Mouse (Mus musculus) kidney, postnatal 0 days (tissue): ENCODE measurements around the gene P2ry13. TPM values are rescaled to one million over a fixed set of nuclear protein-coding genes. Genes with fewer than 3 reads are reported as not detected.

Experiments
- ATAC-seq: fragments of 200-750 bp; cut with Nextera tagmentation; replicated peaks from 2 replicates; pipeline ENCODE4 v1.8.0; 2017; ENCODE audit warnings: low read depth, moderate number of reproducible peaks, moderate TSS enrichment, moderate library complexity; ENCODE audit not compliant: low FRiP score
- DNase-seq: peaks from one replicate; pipeline ENCODE4 v3.0.0-alpha.2; 2016; ENCODE audit warnings: low spot score
- H3K27ac ChIP-seq: fragments of 300-500 bp; sonication (generic); 2 replicates; pipeline ENCODE4 v1.5.1; 2014; ENCODE audit warnings: mild to moderate bottlenecking
- H3K27me3 ChIP-seq: fragments of 300-500 bp; sonication (generic); 2 replicates; pipeline ENCODE4 v1.6.1; 2014; ENCODE audit warnings: low read length, mixed read lengths; ENCODE audit not compliant: insufficient read depth
- H3K36me3 ChIP-seq: fragments of 300-500 bp; sonication (generic); 2 replicates; pipeline ENCODE4 v1.6.1; 2014; ENCODE audit warnings: low read length, mixed read lengths; ENCODE audit not compliant: insufficient read depth
- H3K4me1 ChIP-seq: fragments of 300-500 bp; sonication (generic); replicated peaks from 2 replicates; pipeline ENCODE4 v1.6.1; 2014; ENCODE audit warnings: antibody characterized with exemption, low read length, mixed read lengths; ENCODE audit not compliant: insufficient read depth
- H3K4me2 ChIP-seq: fragments of 300-500 bp; sonication (generic); 2 replicates; pipeline ENCODE4 v1.6.1; 2014; ENCODE audit warnings: mild to moderate bottlenecking, low read length, moderate library complexity, mixed read lengths
- H3K4me3 ChIP-seq: fragments of 300-500 bp; sonication (generic); replicated peaks from 2 replicates; pipeline ENCODE4 v1.5.1; 2014; ENCODE audit warnings: low read depth, low read length
- H3K9ac ChIP-seq: fragments of 300-500 bp; sonication (generic); 2 replicates; pipeline ENCODE4 v1.6.1; 2014; ENCODE audit warnings: low read depth, low read length
- H3K9me3 ChIP-seq: fragments of 300-500 bp; sonication (generic); replicated peaks from 2 replicates; pipeline ENCODE4 v1.6.1; 2016; ENCODE audit warnings: low read length, inconsistent platforms, mixed read lengths
- CTCF ChIP-seq: IDR thresholded peaks from 2 replicates; pipeline ENCODE4 v1.5.1; 2016; ENCODE audit warnings: antibody characterized with exemption, low read depth, mild to moderate bottlenecking, moderate library complexity
- WGBS: fragments of 180-500 bp; shearing (Covaris S2); extraction: QIAGEN DNeasy Blood & Tissue Kit; methylation state at CpG from one replicate; pipeline ENCODE4 v1.1.7; 2014; 5-methylcytosine and 5-hydroxymethylcytosine counted together
- polyA plus RNA-seq: library from polyadenylated mRNA; unstranded; fragments of >200 nt; fragmentation: Nextera tagmentation; extraction: Ambion mirVana; gene quantifications from 2 replicates; pipeline ENCODE4 v1.2.1, GENCODE M21; 2015

The P2ry13 gene
- polyA plus RNA-seq, 1 experiment from 2014 or later: 0.86 TPM

- ATAC-seq: no peak
- 93% methylated on average over 10 of the region's 10 CpGs for WGBS
Measured at GRCm38 (mm10) chr3:59217211-59217610, 6.5 kb upstream of the P2ry13 start.

GRCm38 (mm10) chr3:59212404-59212803, 1.7 kb upstream of the P2ry13 start:
- Histone ChIP-seq H3K4me1 (no peaks in the 10 kb centered on the region), H3K9me3 (no peaks in the 10 kb centered on the region), H3K4me3 (no peak overlapping the region), H3K27me3 (no peaks in the 10 kb centered on the region), H3K9ac (no peak overlapping the region), H3K36me3 (no peaks in the 10 kb centered on the region), H3K27ac (no peak overlapping the region), H3K4me2 (no peak overlapping the region)
- ATAC-seq (no peak), DNase-seq (no peak)
- TF ChIP-seq CTCF: no peak

More at GRCm38 (mm10) chr3:59217211-59217610, 6.5 kb upstream of the P2ry13 start:
- no peaks in the 10 kb centered on the region for H3K9me3 ChIP-seq
- no peaks in the 10 kb centered on the region for H3K36me3 ChIP-seq
- H3K27me3 ChIP-seq: no peaks in the 10 kb centered on the region
- no peak for TF ChIP-seq CTCF
- no peak overlapping the region for H3K4me2 ChIP-seq
- no peak overlapping the region for H3K27ac ChIP-seq
- no peak overlapping the region for H3K9ac ChIP-seq
- no peaks in the 10 kb centered on the region for H3K4me1 ChIP-seq
- H3K4me3 ChIP-seq: no peak overlapping the region
- no peak for DNase-seq

GRCm38 (mm10) chr3:59211784-59212183, 1.1 kb upstream of the P2ry13 start:
- no peak overlapping the region for H3K27ac ChIP-seq
- H3K9me3 ChIP-seq: no peaks in the 10 kb centered on the region
- no peak overlapping the region for H3K4me2 ChIP-seq
- H3K9ac ChIP-seq: no peak overlapping the region
- H3K4me3 ChIP-seq: no peak overlapping the region
- no peak for TF ChIP-seq CTCF
- 76% methylated on average over 8 of the region's 8 CpGs for WGBS
- H3K4me1 ChIP-seq: no peaks in the 10 kb centered on the region
- H3K27me3 ChIP-seq: no peaks in the 10 kb centered on the region
- H3K36me3 ChIP-seq: no peaks in the 10 kb centered on the region
- no peak for ATAC-seq
- DNase-seq: no peak

GRCm38 (mm10) chr3:59210089-59210488, 593 bp downstream of the P2ry13 start:
- no peak for TF ChIP-seq CTCF
- no peak overlapping the region for H3K4me2 ChIP-seq
- no peak for DNase-seq
- H3K27ac ChIP-seq: no peak overlapping the region
- no peaks in the 10 kb centered on the region for H3K27me3 ChIP-seq
- H3K4me1 ChIP-seq: no peaks in the 10 kb centered on the region
- H3K9me3 ChIP-seq: no peaks in the 10 kb centered on the region
- H3K9ac ChIP-seq: no peak overlapping the region
- no peak for ATAC-seq
- no peak overlapping the region for H3K4me3 ChIP-seq
- H3K36me3 ChIP-seq: no peaks in the 10 kb centered on the region
- WGBS: 74% methylated on average over 8 of the region's 8 CpGs

- no peak overlapping the region for H3K27ac ChIP-seq
- H3K9ac ChIP-seq: no peak overlapping the region
- H3K27me3 ChIP-seq: no peaks in the 10 kb centered on the region
- H3K4me1 ChIP-seq: no peaks in the 10 kb centered on the region
- peak; percentile 91 for TF ChIP-seq CTCF
- H3K36me3 ChIP-seq: no peaks in the 10 kb centered on the region
- no peaks in the 10 kb centered on the region for H3K9me3 ChIP-seq
- WGBS: 55% methylated on average over 4 of the region's 4 CpGs
- peak; percentile 54 for ATAC-seq
- peak; percentile 83 for DNase-seq
- no peak overlapping the region for H3K4me3 ChIP-seq
- H3K4me2 ChIP-seq: no peak overlapping the region
Measured at GRCm38 (mm10) chr3:59208650-59209548, 1.8 kb downstream of the P2ry13 start.

GRCm38 (mm10) chr3:59205941-59206340, 4.7 kb downstream of the P2ry13 start:
- Histone ChIP-seq H3K36me3 (no peaks in the 10 kb centered on the region), H3K27ac (no peak overlapping the region), H3K4me1 (no peaks in the 10 kb centered on the region), H3K9ac (no peak overlapping the region), H3K4me3 (no peak overlapping the region), H3K4me2 (no peak overlapping the region), H3K9me3 (no peaks in the 10 kb centered on the region), H3K27me3 (no peaks in the 10 kb centered on the region)
- WGBS: 71% methylated on average over 4 of the region's 4 CpGs
- ATAC-seq: no peak
- TF ChIP-seq CTCF: no peak
- no peak for DNase-seq
